Mouse (Mus musculus): ENCODE measurements around the gene Blcap.

Blcap gene

DNA sequence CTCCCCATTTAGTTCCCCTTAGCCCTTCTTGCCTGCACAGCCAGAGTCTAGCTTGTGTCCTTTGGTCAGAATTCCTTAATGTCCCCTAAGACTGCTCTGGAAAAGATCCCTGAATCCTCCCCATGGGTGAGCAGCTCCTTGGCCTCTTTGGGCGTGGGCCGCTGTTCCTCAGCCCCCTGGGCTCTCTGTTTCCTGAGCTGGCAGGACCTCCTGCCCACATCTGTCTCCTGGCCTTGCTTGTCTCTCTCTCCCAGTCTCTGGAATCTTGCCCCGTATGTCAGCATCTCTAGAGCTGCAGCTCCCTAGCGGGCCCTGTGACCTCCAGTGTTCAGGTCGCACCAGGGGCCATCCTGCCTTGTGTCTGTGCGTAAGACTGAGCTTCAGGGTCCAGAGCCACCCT, 51.6 kb downstream of the Blcap start:
- DNase-seq (ENCODE audit: low read depth): no peak

DNA sequence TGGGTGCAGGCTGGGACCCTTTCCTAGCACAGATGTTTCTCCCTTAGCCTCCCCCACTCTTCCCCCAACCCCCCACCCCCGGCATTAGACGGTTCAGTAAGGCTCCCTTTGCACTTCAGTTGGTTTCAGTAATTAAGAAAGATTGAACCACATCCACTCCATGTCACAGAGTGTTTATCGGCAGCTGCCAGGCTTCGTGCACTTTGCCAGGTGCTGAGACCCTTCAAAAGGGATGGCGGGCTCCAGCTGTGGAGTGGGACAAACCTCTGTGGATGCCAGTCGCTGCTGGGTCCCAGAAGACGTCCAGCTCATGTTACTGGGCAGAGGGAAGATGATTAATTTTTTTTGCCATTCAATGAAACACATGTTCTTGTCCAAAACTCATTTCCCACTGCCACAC, 52.6 kb downstream of the Blcap start:
- DNase-seq (ENCODE audit: low read depth): no peak

DNA sequence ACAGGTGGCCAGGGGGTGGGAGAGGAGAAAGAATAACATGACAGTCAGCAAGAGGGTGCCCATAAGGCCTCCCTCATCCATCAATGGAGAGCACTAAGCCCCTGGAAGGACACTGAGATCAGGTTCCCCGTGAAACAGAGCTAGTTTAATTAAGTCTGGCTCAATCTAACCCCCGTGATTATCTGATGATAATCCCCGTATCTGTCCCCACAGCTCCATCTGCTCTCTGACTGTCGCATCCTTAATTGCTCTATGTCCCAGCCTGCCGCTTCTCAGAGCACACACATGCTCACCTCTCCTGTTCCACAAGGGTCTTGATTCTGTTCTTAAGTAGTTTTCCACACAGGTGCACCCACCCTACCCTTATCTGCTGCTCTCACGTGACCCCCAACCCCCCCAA, 53.5 kb downstream of the Blcap start:
- DNase-seq (ENCODE audit: low read depth): no peak

DNA sequence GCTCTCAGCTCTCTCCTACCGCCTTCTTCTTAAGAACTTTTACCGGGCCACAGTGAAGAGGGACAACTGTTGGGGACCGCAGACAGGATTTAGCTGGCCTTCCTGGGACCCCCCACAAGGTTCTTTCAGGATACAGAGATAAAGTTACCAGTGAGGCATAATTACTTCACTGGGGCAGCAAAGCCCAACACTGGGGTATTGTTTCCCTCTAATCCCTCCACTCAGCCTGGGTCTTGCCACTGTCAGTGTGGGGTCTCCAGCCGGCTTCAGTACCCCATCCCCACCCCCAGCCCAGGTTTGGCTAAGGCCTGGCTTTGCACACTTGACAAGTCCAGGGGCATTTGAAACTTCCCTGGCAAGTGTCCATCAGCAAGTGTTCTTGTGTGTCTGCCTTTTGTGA, 56.7 kb downstream of the Blcap start:
- no peak for DNase-seq (ENCODE audit: low read depth)

DNA sequence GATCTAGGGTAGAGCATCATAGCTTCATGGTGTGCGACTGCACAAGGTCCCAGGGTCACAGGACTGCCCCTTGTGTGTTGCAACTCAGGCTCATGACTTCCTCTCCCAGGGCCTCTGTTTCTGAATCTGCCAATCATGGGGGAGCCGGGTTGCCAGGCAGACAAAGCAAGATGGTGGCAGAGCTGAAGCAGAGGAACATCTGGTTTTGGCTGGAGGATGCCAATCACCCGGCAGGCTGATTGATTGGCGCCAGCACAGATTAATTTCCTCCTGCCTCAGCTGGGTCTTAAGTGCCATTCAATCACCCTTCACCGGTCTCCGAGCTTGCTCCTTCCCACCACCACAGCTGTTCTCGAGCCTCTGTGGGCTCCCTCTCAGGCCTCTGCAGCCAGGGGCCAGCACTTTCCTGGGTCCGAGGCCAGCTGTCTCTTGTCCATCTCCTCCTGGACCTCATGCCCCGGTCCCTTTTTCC, 57.3 kb downstream of the Blcap start:
- DNase-seq (ENCODE audit: low read depth): no peak

DNA sequence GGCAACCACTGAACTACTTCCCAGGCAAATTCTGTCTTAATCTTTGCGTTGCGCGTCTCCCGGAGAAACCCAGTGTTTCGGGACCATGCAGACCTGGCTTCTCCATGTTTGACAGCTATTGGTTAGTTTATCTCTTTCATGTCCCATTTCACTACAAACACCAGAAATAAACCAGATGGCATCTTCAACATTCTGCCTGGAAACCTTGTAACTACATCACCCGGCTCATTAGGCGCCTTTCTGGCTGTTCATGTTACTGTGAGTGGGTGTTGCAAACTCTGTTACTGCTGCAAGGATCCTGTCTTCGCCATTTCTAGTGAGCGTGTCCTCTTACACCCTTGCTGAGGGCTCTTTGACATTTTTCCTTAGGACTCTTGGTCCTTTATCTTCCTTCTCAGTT, 58.2 kb downstream of the Blcap start:
- DNase-seq (ENCODE audit: low read depth): no peak

DNA sequence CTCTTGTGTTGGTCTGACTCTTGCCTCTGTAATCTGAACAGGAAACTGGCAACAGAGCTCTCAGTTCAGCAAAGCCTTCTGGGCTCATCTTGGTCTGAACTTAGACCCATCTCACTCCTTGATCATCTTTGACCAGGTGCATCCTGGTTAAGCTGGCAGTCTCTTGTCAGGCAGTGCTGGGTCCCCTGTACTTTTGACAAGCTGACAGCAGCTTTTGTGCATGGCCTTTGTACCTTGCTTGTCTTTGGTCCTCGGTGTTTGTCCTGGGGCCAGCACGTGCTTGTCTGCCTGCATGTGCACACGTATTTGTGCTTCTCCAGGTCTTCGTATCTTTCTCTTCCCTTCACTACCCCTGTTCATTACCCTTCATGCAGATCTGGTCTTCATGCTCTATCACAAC, 61.0 kb downstream of the Blcap start:
- DNase-seq (ENCODE audit: low read depth): no peak

DNA sequence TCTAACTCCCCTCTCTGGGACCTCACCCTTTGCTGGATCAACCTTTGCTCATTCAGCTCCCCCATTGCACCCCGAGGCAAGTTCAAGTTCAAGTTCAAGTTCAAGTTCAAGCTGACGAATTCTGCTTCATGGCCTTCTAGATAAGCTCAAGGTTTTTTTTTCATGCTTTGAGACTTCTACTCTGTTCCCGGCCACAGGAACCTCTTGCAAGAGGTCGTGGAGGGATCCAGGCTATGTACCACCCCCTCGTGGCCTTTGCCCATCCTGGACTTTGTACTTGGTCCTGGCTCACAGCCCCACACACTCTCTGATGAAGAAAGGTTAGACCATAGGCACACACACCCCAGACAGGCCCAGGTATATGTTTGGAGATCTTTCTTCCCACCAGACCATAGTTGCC, 61.9 kb downstream of the Blcap start:
- no peak for DNase-seq (ENCODE audit: low read depth)

DNA sequence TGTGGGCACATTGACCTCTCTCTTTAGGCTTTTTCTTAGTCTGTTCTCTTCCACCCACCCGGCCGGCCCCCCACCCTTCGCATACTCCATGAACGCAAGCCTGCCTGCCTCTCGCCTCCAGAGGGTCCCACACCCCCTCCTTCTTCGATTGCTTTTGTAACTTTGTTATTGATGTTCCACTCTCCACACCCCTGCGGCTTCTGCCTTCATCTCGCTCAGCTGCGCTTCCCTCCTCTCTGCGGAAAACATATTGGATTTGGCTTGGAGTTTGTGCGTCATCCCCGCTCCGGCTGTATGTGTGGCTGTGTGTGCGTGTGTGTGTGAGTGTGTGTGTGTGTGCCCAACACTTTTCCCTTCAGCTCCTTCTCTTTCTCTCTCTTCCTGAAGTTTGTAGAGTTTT, 64.3 kb downstream of the Blcap start:
- no peak for DNase-seq (ENCODE audit: low read depth)

Data from c-Kit-positive CD71-positive TER-119-negative erythroid progenitor cells, embryonic 14.5 days (primary cell).